Mouse (Mus musculus) WW6 (cell line): Measurements from ENCODE around the gene Eml5.

ENCODE experiments used
- DNase-seq: peaks from one replicate; pipeline ENCODE4 v3.0.0-alpha.2; 2013; ENCODE audit warnings: low read depth, low spot score

Eml5 gene

DNA sequence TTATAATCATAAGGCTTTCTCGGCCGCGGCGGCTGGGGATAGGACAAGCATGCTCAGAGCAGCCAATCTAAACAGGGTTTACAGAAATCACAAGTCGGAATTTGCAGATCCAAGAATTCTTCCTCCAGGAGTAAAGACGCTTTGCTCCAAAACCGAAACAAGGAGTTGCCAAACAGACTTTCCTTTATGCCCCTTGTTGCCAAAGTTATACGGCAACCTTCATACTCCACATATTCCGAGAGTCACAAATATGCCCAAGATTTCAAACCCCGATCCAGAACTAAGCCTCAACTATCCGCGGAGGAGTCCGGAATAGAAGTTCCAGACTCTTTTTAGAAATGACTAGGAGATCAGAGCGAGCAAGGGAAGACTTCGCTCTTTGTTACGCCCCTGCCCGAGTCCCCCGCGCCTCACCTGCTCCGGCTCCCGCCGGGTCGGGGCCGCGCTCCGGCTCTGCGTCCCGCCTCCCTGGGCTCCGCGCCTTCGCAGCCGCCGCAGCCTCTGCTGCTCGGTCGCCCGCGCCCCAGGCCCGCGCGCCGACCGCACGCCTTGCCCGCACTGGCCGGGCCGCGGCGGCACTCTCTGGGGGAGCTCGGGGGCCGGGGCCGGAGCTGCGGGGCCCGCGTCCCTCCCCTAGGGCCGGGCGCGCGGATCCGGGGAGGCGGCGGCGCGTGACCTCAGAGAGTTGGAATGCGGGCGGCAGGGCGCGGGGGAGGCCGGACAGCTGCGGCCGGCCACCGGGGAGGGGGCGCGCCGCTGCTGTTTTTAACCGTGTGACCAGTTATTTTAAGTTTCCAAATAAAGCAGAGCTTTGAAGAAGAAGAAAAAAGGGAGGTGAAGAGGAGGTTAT, 164.1 kb downstream of the Eml5 start, which contains the start of gene Ptpn21:
Gene Ptpn21 (minus strand): TSS at position 455 of the 850 bp plus-strand sequence.
- no peak for DNase-seq
